Mouse (Mus musculus) monocyte, adult 2 months (primary cell): ENCODE data around the gene Nfkbie.

ENCODE experiments used
- DNase-seq, 2 experiments: peaks; one replicate each; pipeline ENCODE4 v3.0.0; 2022; ENCODE audit warnings: low spot score in 2 of 2, low read depth in 1 of 2

The Nfkbie gene

GRCm38 (mm10) chr17:45594881-45595735 lies 39.6 kb downstream of the Nfkbie start:
- DNase-seq, result peak in 1 of 2 experiments; percentile 37

GRCm38 (mm10) chr17:45595736-45596390 lies 40.4 kb downstream of the Nfkbie start:
- DNase-seq, result no peak

- DNase-seq, result peak in 1 of 2 experiments; percentile 42
These were observed 41.3 kb downstream of the Nfkbie start for GRCm38 (mm10) chr17:45596631-45597396.

GRCm38 (mm10) chr17:45597787-45598186 lies 42.3 kb downstream of the Nfkbie start:
- no peak for DNase-seq

- no peak for DNase-seq
These were observed 42.9 kb downstream of the Nfkbie start for GRCm38 (mm10) chr17:45598376-45598775.

GRCm38 (mm10) chr17:45598891-45599290 lies 43.4 kb downstream of the Nfkbie start:
- no peak for DNase-seq

GRCm38 (mm10) chr17:45599446-45600242 lies 44.1 kb downstream of the Nfkbie start, which contains the start of gene Slc29a1:
Slc29a1 (minus strand) TSS chr17:45599606.
- DNase-seq, result no peak

GRCm38 (mm10) chr17:45600267-45600666 lies 44.8 kb downstream of the Nfkbie start:
- DNase-seq, result no peak

GRCm38 (mm10) chr17:45601325-45601724 lies 45.8 kb downstream of the Nfkbie start:
- DNase-seq, result no peak

- DNase-seq, result no peak
These were observed 46.4 kb downstream of the Nfkbie start, which contains the start of gene Mymx for GRCm38 (mm10) chr17:45601877-45602304. Mymx (minus strand) TSS chr17:45602102.

- DNase-seq, result no peak
These were observed 47.5 kb downstream of the Nfkbie start for GRCm38 (mm10) chr17:45602984-45603383.

GRCm38 (mm10) chr17:45606992-45607879 lies 51.7 kb downstream of the Nfkbie start:
- no peak for DNase-seq

- no peak for DNase-seq
These were observed 52.9 kb downstream of the Nfkbie start for GRCm38 (mm10) chr17:45608396-45608795.

- no peak for DNase-seq
These were observed 54.8 kb downstream of the Nfkbie start for GRCm38 (mm10) chr17:45610144-45610866.

GRCm38 (mm10) chr17:45612008-45612407 lies 56.5 kb downstream of the Nfkbie start:
- DNase-seq, result no peak
